Mouse (Mus musculus) fibroblast of lung, adult 2 months (primary cell): Measurements from ENCODE around the gene 6030458C11Rik.
A peak's percentile ranks its signal among the peaks of the same experiment; 100 is the strongest.

Experiments used
- DNase-seq: peaks from one replicate; pipeline ENCODE4 v3.0.0-alpha.2; 2011; ENCODE audit warnings: low read depth

Gene 6030458C11Rik

GRCm38 (mm10) chr15:12824197-12824952 is at the start of gene 6030458C11Rik, which contains the start of gene Drosha:
6030458C11Rik (minus strand) TSS chr15:12824649.
Drosha (plus strand) TSS chr15:12824815.
- DNase-seq, result peak; percentile 99

- DNase-seq, result no peak
Measured at GRCm38 (mm10) chr15:12867269-12867668, 42.8 kb upstream of the 6030458C11Rik start.

- DNase-seq, result no peak
Measured at GRCm38 (mm10) chr15:12865595-12866314, 41.3 kb upstream of the 6030458C11Rik start.

- DNase-seq, result no peak
Measured at GRCm38 (mm10) chr15:12863669-12864068, 39.2 kb upstream of the 6030458C11Rik start.

GRCm38 (mm10) chr15:12862061-12862460 is 37.6 kb upstream of the 6030458C11Rik start:
- no peak for DNase-seq

GRCm38 (mm10) chr15:12858645-12859044 is 34.2 kb upstream of the 6030458C11Rik start:
- no peak for DNase-seq

GRCm38 (mm10) chr15:12857840-12858516 is 33.5 kb upstream of the 6030458C11Rik start:
- no peak for DNase-seq

GRCm38 (mm10) chr15:12856780-12857179 is 32.3 kb upstream of the 6030458C11Rik start:
- no peak for DNase-seq

GRCm38 (mm10) chr15:12853471-12853870 is 29.0 kb upstream of the 6030458C11Rik start:
- DNase-seq, result no peak

GRCm38 (mm10) chr15:12849373-12849772 is 24.9 kb upstream of the 6030458C11Rik start:
- no peak for DNase-seq

- DNase-seq, result peak; percentile 10
Measured at GRCm38 (mm10) chr15:12848196-12848975, 23.9 kb upstream of the 6030458C11Rik start.

GRCm38 (mm10) chr15:12842833-12843232 is 18.4 kb upstream of the 6030458C11Rik start:
- DNase-seq, result no peak

GRCm38 (mm10) chr15:12840737-12841136 is 16.3 kb upstream of the 6030458C11Rik start:
- DNase-seq, result no peak

GRCm38 (mm10) chr15:12834231-12834630 is 9.8 kb upstream of the 6030458C11Rik start:
- no peak for DNase-seq

GRCm38 (mm10) chr15:12833385-12833784 is 8.9 kb upstream of the 6030458C11Rik start:
- DNase-seq, result no peak

GRCm38 (mm10) chr15:12832599-12832998 is 8.2 kb upstream of the 6030458C11Rik start:
- DNase-seq, result no peak

GRCm38 (mm10) chr15:12829878-12830277 is 5.4 kb upstream of the 6030458C11Rik start:
- DNase-seq, result no peak

GRCm38 (mm10) chr15:12825408-12825807 is 959 bp upstream of the 6030458C11Rik start:
- DNase-seq, result no peak

GRCm38 (mm10) chr15:12824965-12825364 is 516 bp upstream of the 6030458C11Rik start:
- peak; percentile 4 for DNase-seq

- DNase-seq, result no peak
Measured at GRCm38 (mm10) chr15:12823455-12824119, 862 bp downstream of the 6030458C11Rik start.
